Mouse (Mus musculus): ENCODE measurements at regions not wholly inside any gene's neighbourhood (a gene's known extent, or its start where the extent isn't known, plus 50 kb on each side); places are given as distances from the start of the nearest gene placed in this dataset.

DNA sequence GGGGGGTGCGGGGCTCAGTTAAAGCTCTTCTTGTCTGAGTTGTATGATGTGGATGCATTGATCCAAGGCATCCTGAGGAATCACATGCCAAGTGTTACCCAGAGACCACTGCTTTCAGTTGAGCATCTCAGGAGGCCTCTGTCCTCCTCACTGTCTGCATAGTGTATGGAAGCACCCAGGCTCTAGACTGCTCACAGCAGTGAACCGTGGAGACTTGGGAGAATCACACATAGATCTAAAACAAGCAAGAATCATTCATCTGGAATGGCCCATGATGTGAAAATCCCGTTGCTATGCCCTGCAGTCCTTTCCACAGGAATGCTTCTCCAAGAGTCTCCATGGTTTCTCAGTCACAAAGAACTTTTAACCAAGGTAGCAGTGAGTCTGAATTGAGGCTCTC is 170.0 kb upstream of the Nr5a2 start:
- no peak for ATAC-seq (replicated peaks; ENCODE audit: low FRiP score, low TSS enrichment, poor library complexity, severe bottlenecking)

DNA sequence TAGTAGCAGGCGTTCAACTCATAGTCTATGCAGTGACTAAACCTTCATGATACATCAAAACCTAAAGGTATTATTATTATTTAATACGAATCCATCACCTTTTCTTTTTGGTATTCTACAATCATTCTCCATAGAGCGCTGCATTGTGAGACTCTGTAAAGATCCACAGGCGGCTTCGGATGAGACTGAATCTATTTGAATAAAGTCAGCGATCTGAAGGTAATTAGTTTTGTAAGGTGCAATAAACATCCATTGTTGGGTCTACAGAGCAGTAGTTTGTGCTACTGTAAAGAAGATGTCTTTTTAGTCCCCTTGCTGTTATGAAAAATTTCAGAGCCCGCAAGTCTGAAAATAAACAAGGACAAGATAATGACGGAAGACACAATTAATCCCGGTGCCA is 168.9 kb upstream of the Nr5a2 start:
- no peak for ATAC-seq (replicated peaks; ENCODE audit: low FRiP score, low TSS enrichment, poor library complexity, severe bottlenecking)

DNA sequence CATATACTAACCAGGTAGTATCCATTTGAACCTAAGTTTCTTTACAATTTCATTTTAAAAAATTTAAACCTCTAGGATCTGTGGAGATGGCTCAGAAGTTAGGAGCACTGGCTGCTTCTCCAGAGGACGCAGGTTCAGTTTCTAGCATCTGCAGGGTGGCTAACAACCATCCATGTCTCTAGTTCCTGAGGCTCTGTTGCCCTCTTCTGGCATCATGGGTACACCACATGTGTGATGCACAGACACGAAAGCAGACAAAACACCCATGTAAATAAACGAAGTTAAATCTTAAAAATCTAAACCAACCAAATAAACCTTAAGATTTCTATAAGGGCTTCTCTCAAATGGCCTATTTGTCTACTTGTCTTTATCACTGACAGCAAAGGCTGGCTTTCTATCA is 157.6 kb upstream of the Nr5a2 start:
- ATAC-seq (replicated peaks; ENCODE audit: low FRiP score, low TSS enrichment, poor library complexity, severe bottlenecking), result no peak

DNA sequence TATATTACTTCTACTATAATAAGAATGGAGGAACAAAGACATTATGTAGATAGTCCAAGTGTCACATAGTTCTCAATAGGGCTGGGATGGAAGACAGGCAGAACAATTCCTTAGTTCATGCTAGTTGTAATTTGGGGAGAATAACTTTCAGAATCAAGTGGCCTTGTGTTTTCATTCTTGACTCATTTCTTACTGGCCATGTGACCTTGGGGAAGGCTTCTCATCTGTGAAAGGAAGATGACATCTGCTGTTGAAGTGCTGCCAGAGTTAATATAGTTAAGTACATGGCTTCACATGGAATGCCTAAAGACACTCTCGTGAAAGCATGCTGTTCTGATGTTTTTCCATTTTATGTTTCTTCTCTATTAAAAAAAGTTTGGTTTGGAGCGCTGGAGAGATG is 146.2 kb upstream of the Nr5a2 start:
- no peak for ATAC-seq (replicated peaks; ENCODE audit: low FRiP score, low TSS enrichment, poor library complexity, severe bottlenecking)

DNA sequence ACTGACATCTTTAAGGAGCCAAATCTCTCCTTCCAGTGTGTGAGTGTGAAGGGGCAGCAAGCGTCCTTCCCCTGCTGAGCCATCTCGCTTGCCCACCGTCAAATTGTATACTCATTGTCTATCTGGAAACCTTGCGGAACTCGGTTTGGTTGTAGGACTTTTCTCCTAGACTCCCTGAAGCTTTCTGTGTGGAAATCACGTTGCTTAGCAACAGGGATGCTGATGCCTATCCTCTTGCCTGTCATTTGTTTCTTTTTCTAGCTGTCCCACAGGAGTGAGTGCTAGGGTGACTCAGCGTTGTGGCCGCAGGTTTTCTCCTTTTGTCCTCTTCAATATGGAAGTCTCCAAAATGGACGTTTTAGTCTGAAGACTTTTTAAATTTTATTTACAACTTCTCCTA is 131.5 kb upstream of the Nr5a2 start:
- ATAC-seq (replicated peaks; ENCODE audit: low FRiP score, low TSS enrichment, poor library complexity, severe bottlenecking), result no peak

GRCm38 (mm10) chr1:137088148-137088547 is 127.9 kb upstream of the Nr5a2 start:
- ATAC-seq (replicated peaks; ENCODE audit: low FRiP score, low TSS enrichment, poor library complexity, severe bottlenecking), result no peak

GRCm38 (mm10) chr1:137086766-137087165 is 126.5 kb upstream of the Nr5a2 start:
- no peak for ATAC-seq (replicated peaks; ENCODE audit: low FRiP score, low TSS enrichment, poor library complexity, severe bottlenecking)

DNA sequence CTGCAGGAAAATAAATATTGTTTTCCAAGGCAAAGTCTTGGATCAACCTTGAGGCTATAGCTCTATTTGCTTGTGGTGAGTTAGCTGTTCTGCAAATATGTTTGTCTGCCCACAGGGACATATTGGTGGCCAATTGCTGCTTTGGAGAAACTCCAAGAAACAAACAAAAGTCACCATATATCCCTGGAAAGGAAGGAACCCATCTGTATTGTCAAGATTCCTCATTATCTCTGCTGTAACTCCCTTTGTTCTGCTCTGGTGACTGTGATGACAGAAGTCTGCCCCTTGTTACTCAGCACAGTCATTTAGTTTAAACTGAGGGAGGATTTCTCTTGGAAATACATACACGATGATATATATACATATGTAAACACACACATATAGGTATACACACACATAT is 123.3 kb upstream of the Nr5a2 start:
- no peak for ATAC-seq (replicated peaks; ENCODE audit: low FRiP score, low TSS enrichment, poor library complexity, severe bottlenecking)

- no peak for ATAC-seq (replicated peaks; ENCODE audit: low FRiP score, low TSS enrichment, poor library complexity, severe bottlenecking)
Measured at GRCm38 (mm10) chr1:137079401-137080003, 119.3 kb upstream of the Nr5a2 start.

DNA sequence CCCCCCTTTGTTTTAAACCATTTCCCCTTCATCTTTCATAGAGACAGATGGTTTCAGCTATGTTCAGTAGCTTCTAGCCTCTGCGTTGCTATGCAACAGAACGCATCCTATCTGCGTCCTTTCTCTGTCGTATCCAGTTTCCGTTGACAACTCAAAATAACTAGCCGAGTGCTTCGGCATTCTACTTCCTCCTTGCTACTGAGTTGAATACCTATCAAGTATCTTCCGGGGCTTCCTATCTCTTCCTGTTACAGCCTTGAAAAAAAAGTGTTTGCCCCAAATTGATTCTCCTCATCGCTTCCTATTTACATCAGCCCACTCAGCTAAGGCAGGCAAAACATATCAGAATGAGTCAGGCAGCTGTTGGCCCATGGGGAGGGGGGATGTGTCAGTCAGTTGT is 114.5 kb upstream of the Nr5a2 start:
- no peak; the same call in 1 of the 2 replicates for ATAC-seq (replicated peaks; ENCODE audit: low FRiP score, low TSS enrichment, poor library complexity, severe bottlenecking)

- no peak for ATAC-seq (replicated peaks; ENCODE audit: low FRiP score, low TSS enrichment, poor library complexity, severe bottlenecking)
Measured at GRCm38 (mm10) chr1:137073857-137074572, 113.8 kb upstream of the Nr5a2 start.

DNA sequence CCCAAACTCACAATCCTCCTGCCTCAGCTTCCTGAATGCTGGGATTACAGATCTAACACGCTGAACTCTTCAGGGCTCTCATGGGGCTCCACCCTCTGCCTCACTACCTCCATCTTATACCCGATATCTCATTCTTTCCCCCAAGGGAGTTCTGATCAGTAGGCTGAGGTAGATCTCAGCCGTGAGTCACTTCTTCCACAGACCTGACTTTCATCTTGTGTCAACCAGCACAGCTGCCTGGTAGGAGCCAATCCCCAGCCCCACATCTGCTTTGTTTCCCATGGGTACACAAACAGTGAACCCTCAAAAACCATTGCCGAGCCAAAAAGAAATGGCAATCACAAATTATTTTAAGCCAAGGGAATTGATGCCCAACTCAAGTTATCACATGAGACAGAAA is 100.7 kb upstream of the Nr5a2 start:
- no peak for ATAC-seq (replicated peaks; ENCODE audit: low FRiP score, low TSS enrichment, poor library complexity, severe bottlenecking)

GRCm38 (mm10) chr1:137053134-137053533 is 92.9 kb upstream of the Nr5a2 start:
- no peak for ATAC-seq (replicated peaks; ENCODE audit: low FRiP score, low TSS enrichment, poor library complexity, severe bottlenecking)

- ATAC-seq (replicated peaks; ENCODE audit: low FRiP score, low TSS enrichment, poor library complexity, severe bottlenecking), result no peak
Measured at GRCm38 (mm10) chr1:137051515-137051914, 91.3 kb upstream of the Nr5a2 start.

GRCm38 (mm10) chr1:137044076-137044475 is 83.8 kb upstream of the Nr5a2 start:
- no peak for ATAC-seq (replicated peaks; ENCODE audit: low FRiP score, low TSS enrichment, poor library complexity, severe bottlenecking)

- no peak for ATAC-seq (replicated peaks; ENCODE audit: low FRiP score, low TSS enrichment, poor library complexity, severe bottlenecking)
Measured at GRCm38 (mm10) chr1:137042414-137043010, 82.3 kb upstream of the Nr5a2 start.

GRCm38 (mm10) chr1:137040898-137041297 is 80.7 kb upstream of the Nr5a2 start:
- no peak for ATAC-seq (replicated peaks; ENCODE audit: low FRiP score, low TSS enrichment, poor library complexity, severe bottlenecking)

GRCm38 (mm10) chr1:137034586-137034985 is 74.3 kb upstream of the Nr5a2 start:
- no peak for ATAC-seq (replicated peaks; ENCODE audit: low FRiP score, low TSS enrichment, poor library complexity, severe bottlenecking)

- no peak for ATAC-seq (replicated peaks; ENCODE audit: low FRiP score, low TSS enrichment, poor library complexity, severe bottlenecking)
Measured at GRCm38 (mm10) chr1:137033679-137034078, 73.4 kb upstream of the Nr5a2 start.

DNA sequence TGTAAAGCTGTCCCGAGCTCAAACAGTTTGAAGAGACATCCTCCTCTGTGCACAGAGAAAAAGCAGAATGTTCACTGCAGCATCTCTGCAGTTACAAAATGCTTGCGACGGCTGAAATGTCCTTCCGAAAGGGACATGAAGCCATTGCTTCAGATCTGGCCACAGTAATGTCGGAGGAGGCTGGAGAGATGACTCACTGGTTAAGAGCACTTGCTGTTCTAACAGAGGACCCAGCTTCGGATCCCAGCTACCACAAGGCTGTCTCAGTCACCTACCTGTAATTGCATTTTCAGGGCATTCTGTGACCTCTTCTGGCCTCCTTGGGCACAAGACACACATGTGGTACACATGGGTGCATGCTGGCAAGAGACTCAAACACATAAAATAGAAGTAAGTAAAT is 63.5 kb upstream of the Nr5a2 start:
- no peak for ATAC-seq (replicated peaks; ENCODE audit: low FRiP score, low TSS enrichment, poor library complexity, severe bottlenecking)

- ATAC-seq (replicated peaks; ENCODE audit: low FRiP score, low TSS enrichment, poor library complexity, severe bottlenecking), result no peak
Measured at GRCm38 (mm10) chr1:137020528-137020927, 60.3 kb upstream of the Nr5a2 start.

Data from megakaryocyte-erythroid progenitor cell, adult 5-6 weeks (primary cell).